Mouse (Mus musculus) heart, postnatal 0 days (tissue): ENCODE results near the gene Car12. TPM values are rescaled to one million over a fixed set of nuclear protein-coding genes. Genes with fewer than 3 reads are reported as not detected.

Source experiments
- ATAC-seq: fragments of 200-750 bp; cut with Nextera tagmentation; 2 replicates; pipeline ENCODE4 v1.8.0; 2017; ENCODE audit warnings: low read depth, moderate number of reproducible peaks, moderate library complexity; ENCODE audit not compliant: insufficient read depth
- DNase-seq: peaks from one replicate; pipeline ENCODE4 v3.0.0-alpha.2; 2016; ENCODE audit warnings: low spot score
- H3K27ac ChIP-seq: fragments of 300-500 bp; sonication (generic); 2 replicates; pipeline ENCODE4 v1.5.1; 2014; ENCODE audit warnings: low read depth, mild to moderate bottlenecking
- H3K27me3 ChIP-seq: fragments of 300-500 bp; sonication (generic); 2 replicates; pipeline ENCODE4 v1.6.1; 2014; ENCODE audit warnings: low read length, mixed read lengths; ENCODE audit not compliant: control insufficient read depth, insufficient read depth
- H3K36me3 ChIP-seq: fragments of 300-500 bp; sonication (generic); replicated peaks from 2 replicates; pipeline ENCODE4 v1.6.1; 2014; ENCODE audit warnings: low read length, mixed read lengths; ENCODE audit not compliant: control insufficient read depth, insufficient read depth
- H3K4me1 ChIP-seq: fragments of 300-500 bp; sonication (generic); 2 replicates; pipeline ENCODE4 v1.6.1; 2014; ENCODE audit warnings: antibody characterized with exemption; ENCODE audit not compliant: control insufficient read depth, insufficient read depth
- H3K4me2 ChIP-seq: fragments of 300-500 bp; sonication (generic); 2 replicates; pipeline ENCODE4 v1.6.1; 2014; ENCODE audit warnings: low read depth, mild to moderate bottlenecking, low read length, moderate library complexity
- H3K4me3 ChIP-seq: fragments of 300-500 bp; sonication (generic); 2 replicates; pipeline ENCODE4 v1.5.1; 2014; ENCODE audit warnings: low read depth, low read length
- H3K9ac ChIP-seq: fragments of 300-500 bp; sonication (generic); replicated peaks from 2 replicates; pipeline ENCODE4 v1.6.1; 2014; ENCODE audit warnings: low read depth, low read length, mixed read lengths
- H3K9me3 ChIP-seq: fragments of 300-500 bp; sonication (generic); replicated peaks from 2 replicates; pipeline ENCODE4 v1.6.1; 2016; ENCODE audit warnings: low read length; ENCODE audit not compliant: control insufficient read depth
- CTCF ChIP-seq: IDR thresholded peaks from 2 replicates; pipeline ENCODE4 v1.5.1; 2016; ENCODE audit warnings: antibody characterized with exemption, control low read depth, low read depth
- EP300 ChIP-seq: IDR thresholded peaks from 2 replicates; pipeline ENCODE4 v1.6.1; 2016; ENCODE audit warnings: antibody characterized with exemption, low read depth
- WGBS: fragments of 180-500 bp; shearing (Covaris S2); extraction: QIAGEN DNeasy Blood & Tissue Kit; methylation state at CpG from one replicate; pipeline ENCODE4 v1.1.7; 2014; 5-methylcytosine and 5-hydroxymethylcytosine counted together
- polyA plus RNA-seq: library from polyadenylated mRNA; unstranded; fragments of >200 nt; fragmentation: Nextera tagmentation; extraction: Ambion mirVana; gene quantifications from 2 replicates; pipeline ENCODE4 v1.2.1, GENCODE M21; 2015
- total RNA-seq: library from RNA; depleted of rRNA; stranded (reverse); fragments of >200 nt; gene quantifications from 2 replicates; pipeline ENCODE4 v1.2.3, GENCODE M21; 2014; ENCODE audit warnings: low replicate concordance; rRNA removed

Car12 gene
- 0.27 and 2.5 TPM in 2 replicates for total RNA-seq
- polyA plus RNA-seq = 0.15 and 0.20 TPM in 2 replicates

GRCm38 (mm10) chr9:66713135-66714021 is at the start of gene Car12:
TSS of gene Car12 (plus strand) at chr9:66713686.
- WGBS = 10% methylated on average over 29 of the region's 29 CpGs
- H3K9me3 ChIP-seq = no peaks in the 10 kb centered on the region
- peak; percentile 63 for ATAC-seq
- TF ChIP-seq EP300 = no peak
- TF ChIP-seq CTCF = no peak
- no peaks in the 10 kb centered on the region for H3K36me3 ChIP-seq
- H3K9ac ChIP-seq = no peak within 1 kb of the TSS; the same call in 1 of the 2 replicates
- H3K4me1 ChIP-seq = peaks cover 20% of the 10 kb centered on the region
- H3K4me2 ChIP-seq = peak within 1 kb of the TSS; percentile 72
- peaks cover 27% of the 10 kb centered on the region for H3K27me3 ChIP-seq
- peak within 1 kb of the TSS; percentile 43 for H3K4me3 ChIP-seq
- no peak within 1 kb of the TSS for H3K27ac ChIP-seq
- DNase-seq = no peak

DNA sequence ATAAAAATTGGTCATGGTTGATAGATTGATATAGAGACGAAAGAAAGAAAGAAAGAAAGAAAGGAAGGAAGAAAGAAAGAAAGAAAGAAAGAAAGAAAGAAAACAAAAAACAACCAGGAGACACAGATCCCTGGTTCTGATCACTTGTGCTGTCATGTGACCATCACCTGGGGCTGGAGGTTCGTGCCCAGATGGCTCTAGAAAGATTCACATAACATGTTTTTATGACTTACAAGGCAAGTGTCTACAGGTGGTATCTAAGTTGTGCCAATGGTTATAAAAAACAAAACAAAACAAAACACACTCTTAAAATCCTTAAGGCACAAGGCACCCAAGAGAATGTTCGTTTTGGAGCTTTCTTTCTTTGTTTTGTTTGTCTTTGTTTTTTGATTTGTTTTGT is 49.7 kb upstream of the Car12 start:
- ATAC-seq (no peak), DNase-seq (no peak)
- TF ChIP-seq CTCF (no peak), EP300 (no peak)
- no peaks in the 10 kb centered on the region for H3K36me3 ChIP-seq
- 82% methylated on average over 3 of the region's 3 CpGs for WGBS
- no peak overlapping the region for H3K27ac ChIP-seq
- H3K4me2 ChIP-seq = no peak overlapping the region
- no peak overlapping the region for H3K9ac ChIP-seq
- no peaks in the 10 kb centered on the region for H3K27me3 ChIP-seq
- H3K4me3 ChIP-seq = no peak overlapping the region
- no peaks in the 10 kb centered on the region for H3K9me3 ChIP-seq
- H3K4me1 ChIP-seq = peaks cover 32% of the 10 kb centered on the region

GRCm38 (mm10) chr9:66664561-66664960 is 48.9 kb upstream of the Car12 start:
- Histone ChIP-seq H3K9me3 (no peaks in the 10 kb centered on the region), H3K9ac (no peak overlapping the region), H3K4me3 (no peak overlapping the region), H3K27ac (no peak overlapping the region), H3K27me3 (no peaks in the 10 kb centered on the region), H3K4me2 (no peak overlapping the region), H3K4me1 (peaks cover 34% of the 10 kb centered on the region), H3K36me3 (no peaks in the 10 kb centered on the region)
- no peak for ATAC-seq
- DNase-seq = no peak
- WGBS = 87% methylated on average over 7 of the region's 7 CpGs
- TF ChIP-seq EP300 (no peak), CTCF (no peak)

DNA sequence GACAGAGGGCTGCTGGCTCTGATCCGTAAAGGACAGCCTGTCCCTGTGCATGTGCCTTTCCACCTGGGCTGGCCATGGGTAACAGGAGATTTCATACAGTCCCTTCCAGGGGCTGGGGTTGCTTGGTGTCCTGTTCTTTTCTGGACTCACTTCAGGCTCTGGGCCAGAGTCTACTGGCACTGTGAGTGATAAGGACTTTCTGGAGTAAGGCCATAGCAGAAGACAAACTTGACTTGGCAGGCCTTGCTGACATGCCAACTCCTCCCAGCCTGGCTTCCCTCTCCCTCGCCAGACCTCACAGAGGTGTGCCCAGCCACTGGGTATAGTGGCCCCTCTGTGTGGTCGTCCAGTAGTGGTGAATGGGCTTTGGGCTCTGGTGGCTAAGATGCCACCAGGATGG is 47.3 kb upstream of the Car12 start:
- H3K27me3 ChIP-seq = no peaks in the 10 kb centered on the region
- ATAC-seq (peak; percentile 88), DNase-seq (peak; percentile 80)
- no peak overlapping the region for H3K4me2 ChIP-seq
- TF ChIP-seq CTCF (no peak), EP300 (no peak)
- no peak overlapping the region for H3K9ac ChIP-seq
- H3K27ac ChIP-seq = peak overlapping the region; percentile 77
- no peaks in the 10 kb centered on the region for H3K36me3 ChIP-seq
- 36% methylated on average over 3 of the region's 3 CpGs for WGBS
- H3K9me3 ChIP-seq = no peaks in the 10 kb centered on the region
- peaks cover 29% of the 10 kb centered on the region for H3K4me1 ChIP-seq
- H3K4me3 ChIP-seq = no peak overlapping the region

GRCm38 (mm10) chr9:66667046-66667445 is 46.4 kb upstream of the Car12 start:
- Histone ChIP-seq H3K9me3 (no peaks in the 10 kb centered on the region), H3K4me1 (peaks cover 27% of the 10 kb centered on the region), H3K9ac (no peak overlapping the region), H3K27me3 (no peaks in the 10 kb centered on the region), H3K27ac (peak overlapping the region; percentile 77; the same call in 1 of the 2 replicates), H3K36me3 (no peaks in the 10 kb centered on the region), H3K4me3 (no peak overlapping the region), H3K4me2 (no peak overlapping the region)
- 71% methylated on average over 6 of the region's 6 CpGs for WGBS
- TF ChIP-seq EP300 (no peak), CTCF (no peak)
- no peak for DNase-seq
- no peak for ATAC-seq
